Mouse (Mus musculus): ENCODE data around the gene Srr.

The Srr gene

DNA sequence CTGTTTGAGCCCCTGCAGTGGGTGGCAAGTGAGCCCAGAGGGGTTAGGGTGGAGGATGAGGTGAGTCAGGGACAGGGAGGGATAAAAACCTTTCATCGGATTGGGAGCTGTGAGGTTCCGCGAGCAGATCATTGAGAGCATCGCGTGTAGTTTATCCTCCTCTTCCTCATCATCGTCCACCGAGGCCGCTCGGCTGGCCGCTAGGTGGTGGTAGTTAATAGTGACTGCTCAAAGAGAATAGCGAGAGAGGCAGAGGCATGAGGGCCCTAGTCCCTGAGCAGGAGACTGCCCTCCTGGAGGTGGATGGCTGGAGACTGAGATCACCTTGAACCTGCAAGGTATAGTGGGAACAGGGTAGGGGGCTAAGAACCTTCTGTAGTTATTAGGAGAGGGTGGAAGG, 62.3 kb downstream of the Srr start:
- DNase-seq (ENCODE audit: low read depth, low spot score) = no peak

DNA sequence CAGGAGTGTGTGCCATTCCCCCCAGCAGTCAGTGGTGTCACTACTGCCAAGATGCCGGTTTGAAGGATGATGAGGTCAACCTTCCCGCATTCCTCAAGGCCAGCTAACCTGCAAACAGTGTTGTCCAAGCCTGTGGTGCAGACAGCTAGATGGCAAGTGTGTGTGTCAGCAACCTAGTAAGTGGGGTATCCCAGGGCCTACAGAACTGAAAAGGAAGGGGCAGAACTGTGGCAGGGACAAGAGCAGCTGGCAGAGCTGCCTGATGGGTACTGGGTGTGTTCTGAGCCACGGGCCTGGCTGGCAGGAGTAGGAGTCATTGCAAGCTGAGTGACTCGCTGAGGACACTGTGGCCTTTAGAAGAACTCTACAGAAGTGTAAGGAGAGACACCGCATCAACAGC, 63.6 kb downstream of the Srr start:
- no peak for DNase-seq (ENCODE audit: low read depth, low spot score)

DNA sequence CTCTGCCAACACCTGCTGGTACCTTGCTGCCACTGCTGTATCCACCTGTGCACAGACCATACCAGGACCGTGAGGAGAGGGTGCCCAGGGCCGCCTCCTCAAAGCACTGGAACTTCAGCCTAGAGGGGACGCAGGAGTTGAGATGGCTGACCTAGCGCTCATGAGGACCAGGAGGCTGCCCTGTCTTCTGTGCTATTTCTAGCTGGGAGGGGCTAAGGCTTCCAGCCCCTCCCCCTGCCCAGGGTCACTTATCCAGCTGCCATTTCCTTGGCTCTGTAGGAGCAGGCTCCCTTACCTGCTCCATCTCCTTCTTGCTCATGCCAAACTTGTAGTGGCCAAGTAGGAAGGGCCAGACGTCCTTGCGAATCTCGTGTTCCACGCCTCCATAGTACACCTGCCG, 68.0 kb downstream of the Srr start:
- no peak for DNase-seq (ENCODE audit: low read depth, low spot score)
